Mouse (Mus musculus) left cerebral cortex, postnatal 25 days (tissue): ENCODE results near the gene Prrc2b. TPM values are rescaled to one million over a fixed set of nuclear protein-coding genes. Genes with fewer than 3 reads are reported as not detected.

Experiments used
- DNase-seq, 2 experiments: peaks; one replicate each; pipeline ENCODE4 v3.0.0; 2022; ENCODE audit warnings: low spot score in 2 of 2, mixed read lengths in 1 of 2
- intact Hi-C: fragments of 180-260 bp; cut with DNase I; formaldehyde crosslinking; loops from one replicate; pipeline ENCODE4 v1.15.1; 2025
- total RNA-seq, 2 experiments: library from RNA; stranded (reverse); gene quantifications; 2 replicates each; pipeline ENCODE4 v1.2.3; 2021

The Prrc2b gene
- total RNA-seq, 2 experiments from 2014 or later, result 240 TPM

DNA sequence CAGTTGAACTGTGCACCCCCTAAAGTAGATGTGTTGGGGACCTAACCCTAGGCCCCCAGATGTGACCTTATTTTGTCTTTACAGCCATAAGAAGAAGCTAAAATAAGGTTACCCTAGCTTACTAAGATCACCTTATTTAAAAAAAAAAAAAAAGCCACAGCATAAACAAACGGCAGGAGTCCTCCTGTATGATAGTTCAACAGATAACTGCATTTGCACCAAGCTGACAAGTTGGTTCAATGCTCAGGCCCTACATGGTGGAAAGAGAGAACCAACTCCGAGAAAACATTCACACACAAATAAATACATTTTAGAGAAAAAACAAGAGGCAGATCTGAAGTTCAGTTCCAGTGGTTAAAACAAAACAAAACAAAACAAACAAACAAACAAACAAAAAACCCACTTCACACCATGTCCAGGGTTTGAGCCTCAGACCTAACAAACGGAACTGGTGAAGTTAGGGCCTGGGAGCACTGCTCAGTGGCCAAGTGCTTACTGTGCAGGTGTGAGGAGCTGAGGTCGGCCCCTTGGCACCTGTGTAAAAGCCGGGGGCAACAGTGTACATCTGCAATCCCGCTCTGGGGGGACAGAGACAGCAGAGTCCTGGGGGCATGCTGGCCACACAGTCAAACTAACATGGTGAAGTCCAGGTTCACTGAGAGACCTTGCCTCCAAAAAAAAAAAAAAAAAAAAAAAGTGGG is 18.9 kb upstream of the Prrc2b start:
- intact Hi-C loops, result loop anchor here (5.0 kb wide), 3 partner anchors 50 to 215 kb away; partner anchors contain the start of gene Fam78a
- no peak for DNase-seq

- peak in 1 of 2 experiments; percentile 33 for DNase-seq
- intact Hi-C loops, result loop anchor here (5.0 kb wide), 3 partner anchors 50 to 215 kb away; partner anchors contain the start of gene Fam78a
These were observed 18.3 kb upstream of the Prrc2b start for GRCm38 (mm10) chr2:32132567-32132992.

DNA sequence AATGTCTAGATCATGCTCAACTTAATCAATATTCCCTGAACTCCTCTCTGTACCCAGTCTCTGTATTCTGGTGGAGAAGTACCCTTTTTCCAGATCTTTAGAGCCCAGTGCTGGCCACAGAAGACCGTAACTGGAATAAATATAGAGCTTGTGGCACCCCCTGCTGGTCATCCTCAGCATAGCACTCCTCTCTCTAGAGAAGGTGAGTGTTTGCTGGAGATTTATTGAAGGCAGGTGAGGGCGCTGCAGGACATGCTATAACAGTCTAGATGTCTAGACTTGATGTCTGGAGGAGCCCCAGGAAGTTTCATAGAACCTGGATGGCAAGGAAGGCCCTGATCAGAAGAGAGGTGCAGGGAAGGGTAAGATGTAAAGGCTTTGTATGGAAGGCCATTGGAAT is 16.8 kb upstream of the Prrc2b start:
- peak; percentile 86 to 95 for DNase-seq
- intact Hi-C loops, result loop anchor here (5.0 kb wide), 3 partner anchors 52 to 217 kb away; partner anchors contain the start of gene Fam78a

DNA sequence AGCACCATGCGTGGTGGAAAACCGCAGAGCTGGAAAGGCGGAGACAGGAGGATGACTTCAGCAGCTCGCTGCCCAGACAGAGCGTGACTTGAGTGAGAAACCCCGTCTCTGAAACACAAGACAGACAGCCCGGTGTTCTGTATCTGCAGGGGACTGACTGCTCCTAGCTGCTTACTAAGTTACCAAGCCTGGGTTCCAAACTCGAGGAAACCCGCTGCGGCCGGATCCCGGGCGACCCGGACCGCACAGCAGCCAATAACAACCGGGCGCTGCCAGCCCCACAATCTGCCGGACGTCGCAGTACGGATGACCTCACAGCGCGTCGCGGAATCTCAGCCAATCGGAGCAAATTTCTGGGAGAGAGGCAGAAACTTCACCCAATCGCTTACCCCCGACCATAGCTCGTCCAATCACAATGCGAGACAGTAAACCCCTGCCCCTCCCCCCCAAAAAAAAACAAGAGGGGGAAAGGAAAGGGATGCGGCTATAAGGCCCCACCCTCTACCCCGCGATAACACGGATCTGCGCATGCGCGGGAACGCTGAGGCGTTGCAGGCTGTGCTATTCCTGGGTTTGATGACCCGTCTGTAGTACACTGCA is 13.1 kb upstream of the Prrc2b start:
- intact Hi-C loops, result loop anchor here (2.0 to 5.0 kb wide), 3 partner anchors 55 to 150 kb away; partner anchors contain the start of genes Golga2 and Swi5
- DNase-seq, result peak; percentile 95 to 99

GRCm38 (mm10) chr2:32139377-32139776 is 11.5 kb upstream of the Prrc2b start:
- intact Hi-C loops, result loop anchor here (5.0 kb wide), 2 partner anchors 53 to 148 kb away; partner anchors contain the start of genes Golga2 and Swi5
- no peak for DNase-seq

GRCm38 (mm10) chr2:32140498-32140934 is 10.4 kb upstream of the Prrc2b start:
- no peak for DNase-seq
- intact Hi-C loops, result no loop called here

GRCm38 (mm10) chr2:32141602-32142001 is 9.3 kb upstream of the Prrc2b start:
- DNase-seq, result no peak
- intact Hi-C loops, result no loop called here

DNA sequence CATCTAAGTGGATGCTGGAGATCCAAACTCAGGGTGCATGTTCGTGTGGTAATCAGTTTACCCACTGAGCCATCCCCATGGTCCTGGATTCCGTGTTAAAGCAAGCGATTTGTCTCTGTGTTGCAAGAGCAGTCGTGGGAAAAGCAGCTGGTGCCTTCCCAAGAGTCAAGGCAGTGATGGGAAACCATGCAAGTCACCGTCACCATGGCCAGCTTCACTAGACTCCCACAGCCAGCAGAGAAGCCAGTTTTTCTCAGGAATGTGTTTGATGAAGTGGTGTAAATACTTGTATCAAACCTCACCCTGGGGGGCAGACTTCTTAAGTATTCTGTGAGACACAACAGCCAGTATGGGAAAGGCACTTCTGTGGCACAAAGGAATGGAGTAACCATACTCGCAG is 8.5 kb upstream of the Prrc2b start:
- DNase-seq, result no peak
- intact Hi-C loops, result no loop called here

GRCm38 (mm10) chr2:32144633-32145032 is 6.2 kb upstream of the Prrc2b start:
- intact Hi-C loops, result no loop called here
- no peak for DNase-seq

DNA sequence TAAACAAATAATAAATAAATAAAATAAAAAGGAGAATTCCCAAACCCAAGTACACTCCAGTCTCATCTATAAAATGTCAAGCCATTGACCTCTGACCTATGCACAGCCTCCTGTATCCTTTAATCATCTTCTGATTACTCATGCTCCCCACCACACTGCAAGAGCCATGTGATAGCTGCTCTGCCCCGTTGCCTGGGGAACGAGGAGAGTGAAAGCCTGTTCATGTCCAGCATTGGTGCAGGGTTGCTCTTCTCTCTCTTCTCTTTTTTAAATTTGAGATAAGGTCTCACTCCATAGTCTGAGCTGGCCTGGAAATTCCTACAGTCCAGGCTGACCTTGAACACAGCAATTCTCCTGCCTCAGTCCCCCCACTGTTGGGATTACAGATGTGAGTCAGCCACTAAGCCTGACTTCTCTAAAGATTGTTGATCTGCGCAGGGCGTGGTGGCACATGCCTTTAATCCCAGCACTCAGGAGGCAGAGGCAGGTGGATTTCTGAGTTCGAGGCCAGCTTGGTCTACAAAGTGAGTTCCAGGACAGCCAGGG is 4.2 kb upstream of the Prrc2b start:
- intact Hi-C loops, result no loop called here
- DNase-seq, result no peak

- intact Hi-C loops, result loop anchor here (5.0 kb wide), 2 partner anchors 37 to 87 kb away; partner anchors contain the start of gene Pomt1
- DNase-seq, result no peak
These were observed 747 bp upstream of the Prrc2b start for GRCm38 (mm10) chr2:32150135-32150534.

DNA sequence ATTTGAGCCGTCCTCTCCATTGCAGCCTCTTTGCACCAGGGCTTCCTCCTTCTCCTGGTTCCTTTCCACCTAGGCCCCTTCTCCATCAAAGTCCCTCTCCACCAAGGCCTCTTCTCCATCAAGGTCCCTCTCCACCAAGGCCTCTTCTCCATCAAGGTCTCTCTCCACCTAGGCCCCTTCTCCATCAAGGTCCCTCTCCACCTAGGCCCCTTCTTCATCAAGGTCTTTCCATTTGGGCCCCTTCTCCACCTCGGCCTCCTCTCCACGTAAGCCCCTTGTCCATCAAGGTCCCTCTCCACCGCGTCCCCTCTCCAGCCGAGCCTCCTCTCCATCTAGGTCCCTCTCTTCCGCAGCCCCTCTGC is 339 bp upstream of the Prrc2b start:
- intact Hi-C loops, result loop anchor here (5.0 kb wide), 2 partner anchors 37 to 87 kb away; partner anchors contain the start of gene Pomt1
- DNase-seq, result no peak

- intact Hi-C loops, result loop anchor here (5.0 kb wide), 2 partner anchors 35 to 85 kb away; partner anchors contain the start of gene Pomt1
- DNase-seq, result peak in 1 of 2 experiments; percentile 58
These were observed 931 bp downstream of the Prrc2b start for GRCm38 (mm10) chr2:32151660-32152366.

DNA sequence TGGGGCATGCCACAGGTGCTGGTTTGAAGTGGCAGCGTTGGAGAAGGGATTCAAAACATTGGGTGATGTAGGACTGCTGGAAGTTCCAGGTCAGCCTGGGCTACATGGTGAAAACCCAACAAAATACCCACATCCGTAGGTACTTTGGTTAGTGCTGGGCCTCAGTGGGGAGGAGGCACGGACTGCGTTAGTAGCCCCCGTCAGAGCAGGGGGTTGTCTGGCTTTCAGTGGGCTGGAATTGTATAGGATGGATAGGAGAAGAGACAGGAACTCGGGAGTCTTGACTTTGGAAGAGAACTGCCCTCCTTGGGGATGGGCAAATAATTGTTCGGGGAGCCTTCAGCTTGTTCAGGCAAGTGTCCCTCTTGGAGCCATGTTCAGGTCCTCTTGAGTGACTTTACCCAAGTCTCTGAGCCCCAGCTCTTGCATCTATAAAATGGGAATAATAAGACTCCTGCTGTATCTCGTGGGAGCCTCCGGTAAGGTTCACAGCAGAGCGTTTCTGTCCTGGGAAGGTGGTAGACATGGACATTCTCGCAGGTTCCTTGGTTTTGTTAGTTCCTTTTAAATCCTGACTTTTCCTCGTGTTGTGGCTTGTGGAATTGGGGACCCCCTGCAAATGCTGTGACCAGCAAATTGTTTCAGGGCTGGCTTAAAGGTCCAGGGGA is 1.6 kb downstream of the Prrc2b start:
- intact Hi-C loops, result loop anchor here (5.0 kb wide), 2 partner anchors 35 to 85 kb away; partner anchors contain the start of gene Pomt1
- no peak for DNase-seq

- no peak for DNase-seq
- intact Hi-C loops, result loop anchor here (5.0 kb wide), 2 partner anchors 34 to 84 kb away; partner anchors contain the start of gene Pomt1
These were observed 2.3 kb downstream of the Prrc2b start for GRCm38 (mm10) chr2:32153041-32153790.

DNA sequence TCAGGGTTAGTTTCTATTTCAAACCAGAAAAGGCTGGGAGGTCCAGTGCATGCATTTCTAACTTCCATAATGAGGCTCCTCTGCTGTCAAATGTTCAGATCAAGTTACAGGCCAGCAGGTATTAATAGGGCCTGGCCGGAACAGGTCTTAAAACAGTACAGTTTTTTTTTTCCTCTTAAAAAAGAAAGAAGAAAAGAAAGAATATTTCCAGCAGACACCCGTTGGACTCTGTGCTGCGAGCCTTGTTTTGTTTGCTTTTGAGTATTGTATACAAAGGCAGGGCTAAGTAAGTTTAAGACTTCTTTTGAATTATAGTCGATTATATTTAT is 2.9 kb downstream of the Prrc2b start:
- intact Hi-C loops, result loop anchor here (5.0 kb wide), 2 partner anchors 34 to 84 kb away; partner anchors contain the start of gene Pomt1
- DNase-seq, result no peak

- no peak for DNase-seq
- intact Hi-C loops, result loop anchor here (5.0 kb wide), 2 partner anchors 33 to 83 kb away; partner anchors contain the start of gene Pomt1
These were observed 3.6 kb downstream of the Prrc2b start for GRCm38 (mm10) chr2:32154334-32154997.
